Mouse (Mus musculus): Measurements from ENCODE around the gene Cmss1.

Cmss1 gene

GRCm38 (mm10) chr16:57556244-57556643 is 50.4 kb downstream of the Cmss1 start:
- DNase-seq = no peak

- no peak for DNase-seq
Observed at GRCm38 (mm10) chr16:57555667-57556066, 51.0 kb downstream of the Cmss1 start.

- DNase-seq = peak; percentile 36
Observed at GRCm38 (mm10) chr16:57554886-57555400, 51.7 kb downstream of the Cmss1 start.

GRCm38 (mm10) chr16:57553235-57553634 is 53.4 kb downstream of the Cmss1 start:
- no peak for DNase-seq

GRCm38 (mm10) chr16:57552709-57553108 is 54.0 kb downstream of the Cmss1 start:
- DNase-seq = no peak

- no peak for DNase-seq
Observed at GRCm38 (mm10) chr16:57551617-57552016, 55.0 kb downstream of the Cmss1 start.

GRCm38 (mm10) chr16:57550817-57551216 is 55.8 kb downstream of the Cmss1 start:
- no peak for DNase-seq

GRCm38 (mm10) chr16:57550088-57550487 is 56.6 kb downstream of the Cmss1 start:
- no peak for DNase-seq

GRCm38 (mm10) chr16:57549061-57550037 is 57.3 kb downstream of the Cmss1 start:
- DNase-seq = peak; percentile 90

- DNase-seq = no peak
Observed at GRCm38 (mm10) chr16:57548608-57549007, 58.1 kb downstream of the Cmss1 start.

GRCm38 (mm10) chr16:57546355-57546754 is 60.3 kb downstream of the Cmss1 start:
- no peak for DNase-seq

- DNase-seq = no peak
Observed at GRCm38 (mm10) chr16:57544441-57544840, 62.2 kb downstream of the Cmss1 start.

- no peak for DNase-seq
Observed at GRCm38 (mm10) chr16:57543243-57543642, 63.4 kb downstream of the Cmss1 start.

- no peak for DNase-seq
Observed at GRCm38 (mm10) chr16:57536511-57536910, 70.2 kb downstream of the Cmss1 start.

GRCm38 (mm10) chr16:57534811-57535210 is 71.9 kb downstream of the Cmss1 start:
- no peak for DNase-seq

GRCm38 (mm10) chr16:57534365-57534764 is 72.3 kb downstream of the Cmss1 start:
- DNase-seq = no peak

GRCm38 (mm10) chr16:57532081-57532493 is 74.6 kb downstream of the Cmss1 start:
- DNase-seq = no peak

- DNase-seq = no peak
Observed at GRCm38 (mm10) chr16:57530547-57530946, 76.1 kb downstream of the Cmss1 start.

- DNase-seq = no peak
Observed at GRCm38 (mm10) chr16:57528457-57528856, 78.2 kb downstream of the Cmss1 start.

- no peak for DNase-seq
Observed at GRCm38 (mm10) chr16:57526893-57527292, 79.8 kb downstream of the Cmss1 start.

GRCm38 (mm10) chr16:57525476-57525875 is 81.2 kb downstream of the Cmss1 start:
- no peak for DNase-seq

GRCm38 (mm10) chr16:57525046-57525445 is 81.6 kb downstream of the Cmss1 start:
- DNase-seq = no peak

GRCm38 (mm10) chr16:57515636-57516035 is 91.0 kb downstream of the Cmss1 start:
- no peak for DNase-seq

- DNase-seq = no peak
Observed at GRCm38 (mm10) chr16:57514371-57514770, 92.3 kb downstream of the Cmss1 start.

Data from kidney, postnatal 10 days (tissue).